Mouse (Mus musculus): ENCODE data around the gene Col6a4.

DNA sequence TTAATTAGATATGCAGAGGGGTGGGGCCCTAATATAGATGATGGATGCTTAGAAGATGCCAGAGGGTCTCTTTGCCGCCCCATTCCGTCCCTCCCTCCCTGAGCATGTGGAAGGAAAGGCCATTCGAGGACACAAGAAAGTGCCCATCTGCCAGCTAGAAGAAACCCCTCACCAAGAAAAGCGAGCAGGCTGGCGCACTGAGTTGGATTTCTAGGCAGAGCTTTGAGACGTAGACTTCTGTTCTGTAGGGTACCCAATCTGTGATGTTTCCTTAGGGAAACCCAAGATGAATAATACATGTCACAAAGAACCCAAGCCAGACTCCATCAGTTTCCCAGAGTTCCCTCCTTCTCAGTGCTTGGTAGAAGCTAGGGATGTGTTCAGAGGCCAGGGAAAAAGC, 107.1 kb downstream of the Col6a4 start:
- no peak for TF ChIP-seq CTCF (IDR thresholded peaks at IDR 0.05; ENCODE audit: low read depth, low read length)
- TF ChIP-seq POLR2A (IDR thresholded peaks at IDR 0.05; ENCODE audit: extremely low read depth, insufficient read depth, low read length) = no peak

Measured in liver, adult 2 months (tissue).